Mouse (Mus musculus) activated CD4-positive, CD25-positive, alpha-beta regulatory T cell, adult 9 weeks (primary cell): ENCODE data around the gene Fam173b. TPM values are rescaled to one million over a fixed set of nuclear protein-coding genes. Genes with fewer than 3 reads are reported as not detected.

Experiments
- polyA plus RNA-seq: library from polyadenylated mRNA; unstranded; fragments of 100-300 nt; shearing (Covaris generic); gene quantifications from one replicate; pipeline ENCODE4 v1.2.1, GENCODE M21; 2017

Gene Fam173b
- polyA plus RNA-seq, result 19.0 TPM

GRCm38 (mm10) chr15:31601646-31602374 lies at the start of gene Fam173b, which contains the start of gene Cct5:
TSS of gene Fam173b (plus strand) at chr15:31601852.
TSS of gene Cct5 (minus strand) at chr15:31601804.

GRCm38 (mm10) chr15:31565184-31565583 lies 36.5 kb upstream of the Fam173b start, which contains the start of gene Cmbl:
TSS of gene Cmbl (plus strand) at chr15:31565389.

Other genes with a start within 250 kb of the Fam173b start
- gene Ankrd33b, start 234.1 kb upstream of the Fam173b start, polyA plus RNA-seq, result not detected
- 1.1 TPM for gene Ropn1l, start 148.1 kb upstream of the Fam173b start, polyA plus RNA-seq
- gene March6, start 70.8 kb upstream of the Fam173b start, polyA plus RNA-seq, result 8.7 TPM
- 0.32 TPM for gene Cmbl, start 36.5 kb upstream of the Fam173b start, polyA plus RNA-seq
- 402 TPM for gene Cct5, start within 50 bp of the Fam173b start, polyA plus RNA-seq